Mouse (Mus musculus): ENCODE data around the gene Ston2.

The Ston2 gene

DNA sequence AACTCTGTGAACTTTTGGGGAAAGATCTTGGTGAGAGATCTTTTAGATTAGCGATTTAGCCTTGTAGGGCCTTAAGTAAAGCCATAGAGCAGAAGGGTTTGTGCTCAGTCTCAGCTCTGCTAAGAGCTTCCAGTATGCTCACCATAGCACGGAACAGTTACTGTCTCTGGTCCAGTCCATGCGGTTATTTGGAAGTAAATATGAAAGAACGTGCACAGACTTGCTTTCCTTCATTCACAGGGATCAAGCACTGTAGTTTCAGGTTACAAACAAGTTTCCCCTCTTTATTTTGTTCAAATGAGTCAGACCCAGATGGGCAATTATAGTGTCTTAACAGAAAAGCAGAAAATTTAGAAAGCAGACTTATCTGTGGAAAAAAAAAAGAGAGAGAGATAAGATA, 125.3 kb downstream of the Ston2 start:
- no peak for DNase-seq (ENCODE audit: low spot score)

DNA sequence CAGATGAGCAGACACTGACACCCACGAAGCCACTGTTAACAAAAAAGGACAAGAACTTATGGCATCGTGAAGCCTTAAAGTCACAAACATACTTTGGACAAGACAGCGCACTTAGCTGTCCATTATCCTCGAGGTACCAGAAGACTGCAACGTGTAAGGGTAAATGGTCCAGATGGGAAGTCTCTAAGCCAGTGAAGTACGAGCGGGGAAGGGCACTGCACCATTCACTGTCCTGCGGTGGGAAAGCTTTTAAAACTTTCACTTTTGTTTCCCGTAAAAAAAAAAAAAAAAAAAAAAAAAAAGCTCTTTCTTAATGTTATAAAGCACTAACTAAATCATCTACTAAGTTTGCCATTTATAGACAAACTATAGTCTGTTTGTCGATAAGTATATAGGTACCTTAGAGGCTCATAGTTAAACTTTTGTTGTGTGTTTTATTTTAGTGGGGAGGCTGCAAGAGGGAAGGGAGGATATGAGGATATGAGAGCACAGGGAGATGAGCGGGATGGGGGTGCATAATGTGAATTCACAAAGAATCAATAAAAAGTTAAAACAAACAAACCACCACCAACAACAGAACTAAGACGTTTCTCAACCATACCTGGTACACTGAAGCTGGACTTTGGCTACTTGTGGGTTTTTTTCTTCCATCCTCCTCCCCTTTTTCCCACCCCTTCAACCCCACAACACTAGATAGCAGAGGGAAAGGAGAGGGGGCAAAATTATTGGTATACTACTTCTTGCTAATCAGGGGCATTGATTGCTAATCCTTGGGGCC, 127.4 kb downstream of the Ston2 start:
- DNase-seq (ENCODE audit: low spot score): no peak

DNA sequence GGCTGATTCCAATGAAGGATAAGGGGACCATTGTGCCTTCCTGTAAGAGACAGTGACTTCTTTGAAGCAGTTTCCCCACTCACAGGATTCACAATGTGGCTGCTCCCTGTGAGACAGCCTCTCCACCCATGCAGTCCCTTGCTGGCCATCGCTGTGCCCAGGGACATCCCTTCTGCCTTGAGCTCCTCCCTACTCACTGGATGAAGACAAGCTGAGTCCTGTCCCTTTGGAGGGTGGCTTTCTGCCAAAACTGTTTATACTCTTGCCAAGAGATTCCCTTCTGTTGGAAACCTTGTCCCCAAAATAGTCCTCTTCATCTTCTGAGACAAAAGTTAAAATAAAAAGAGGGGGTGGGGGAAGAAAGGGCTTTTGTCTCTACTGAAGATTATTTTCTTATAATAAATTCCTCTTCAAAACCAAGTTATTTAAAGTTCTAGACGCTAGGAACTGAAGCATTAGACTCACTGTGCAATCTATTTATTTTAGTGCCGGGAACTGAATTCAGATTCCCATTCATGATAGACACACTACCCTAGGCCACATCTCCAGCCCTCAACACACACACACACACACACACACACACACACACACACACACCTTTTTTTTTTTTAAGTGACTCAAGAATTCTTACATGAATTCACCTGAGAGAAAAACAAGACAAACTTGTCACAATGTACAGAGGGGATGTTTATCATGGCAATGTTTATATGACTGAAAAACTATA, 133.6 kb downstream of the Ston2 start:
- no peak for DNase-seq (ENCODE audit: low spot score)

DNA sequence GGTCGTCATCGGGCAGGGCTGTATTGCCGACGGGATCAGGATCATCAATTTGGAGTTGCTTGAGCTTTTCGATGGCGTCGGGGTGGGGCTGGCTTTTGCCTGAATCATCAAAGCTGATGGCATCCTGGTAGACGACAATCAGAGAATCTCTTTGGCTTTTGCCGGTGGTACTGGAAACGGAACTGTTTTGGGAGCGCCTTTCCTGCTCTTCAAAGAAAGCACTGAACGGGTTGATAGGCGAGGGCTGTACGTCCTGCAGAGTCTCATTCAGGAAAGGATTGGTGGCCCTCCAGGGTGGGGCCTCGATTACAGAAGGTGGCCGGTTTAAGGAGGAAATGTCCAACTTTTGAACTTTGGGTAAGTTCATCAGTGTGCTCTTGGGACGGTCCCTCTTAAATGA, 139.8 kb downstream of the Ston2 start:
- DNase-seq (ENCODE audit: low spot score): no peak

DNA sequence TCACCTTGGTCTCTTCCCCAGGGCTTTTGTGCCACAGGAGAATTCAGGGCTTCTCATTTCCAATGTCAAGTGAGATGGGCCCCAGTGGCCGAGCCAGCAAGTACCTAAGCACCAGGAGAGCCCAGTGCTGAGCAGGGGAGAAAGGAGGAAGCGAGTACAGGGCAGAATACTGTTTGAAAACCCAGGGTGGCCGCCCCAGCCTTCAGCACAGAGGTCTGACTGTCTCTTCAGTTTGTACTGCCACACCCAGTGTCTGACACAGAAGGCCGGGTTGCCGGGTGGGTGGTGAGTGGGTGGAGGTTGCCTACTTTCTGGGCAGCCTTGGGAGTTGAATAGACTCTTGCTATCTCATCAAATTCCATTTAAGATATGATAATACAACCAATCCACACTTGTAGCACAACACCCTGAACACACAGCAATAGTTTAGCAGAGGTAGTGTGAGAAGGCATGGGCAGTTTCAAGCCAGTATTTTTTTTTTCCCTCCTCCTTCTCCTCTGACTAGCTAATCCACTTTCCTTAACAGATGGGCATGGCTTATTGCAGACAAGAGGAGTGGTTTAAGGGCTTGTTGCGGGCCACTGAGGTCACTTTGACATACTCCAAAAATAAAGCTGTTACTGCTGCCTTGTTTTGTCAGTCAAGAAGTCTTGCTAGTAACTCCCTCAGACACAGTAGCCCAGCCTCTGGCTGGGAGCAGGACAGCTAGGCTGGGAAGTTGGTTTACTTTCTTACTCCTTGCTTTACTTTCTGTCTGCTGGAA, 142.6 kb downstream of the Ston2 start:
- DNase-seq (ENCODE audit: low spot score): no peak

DNA sequence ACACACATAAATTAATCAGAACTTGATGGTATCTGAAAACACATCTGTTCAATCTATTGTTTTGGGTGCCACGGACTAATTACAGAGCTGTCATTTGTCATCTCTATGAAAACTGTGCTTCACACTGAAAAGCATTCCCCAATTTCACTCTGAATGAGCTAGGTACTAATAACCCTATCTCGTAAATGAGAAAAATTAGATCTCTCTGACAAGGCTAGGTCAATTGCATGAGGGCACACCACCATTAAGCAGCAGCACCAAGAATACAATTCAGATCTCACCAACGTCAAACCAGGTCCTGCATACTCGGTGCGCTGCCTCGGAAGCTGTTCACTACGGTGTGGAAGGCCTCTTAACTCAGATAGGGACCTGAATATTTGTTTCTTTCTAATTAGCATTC, 145.0 kb downstream of the Ston2 start:
- DNase-seq (ENCODE audit: low spot score): no peak

DNA sequence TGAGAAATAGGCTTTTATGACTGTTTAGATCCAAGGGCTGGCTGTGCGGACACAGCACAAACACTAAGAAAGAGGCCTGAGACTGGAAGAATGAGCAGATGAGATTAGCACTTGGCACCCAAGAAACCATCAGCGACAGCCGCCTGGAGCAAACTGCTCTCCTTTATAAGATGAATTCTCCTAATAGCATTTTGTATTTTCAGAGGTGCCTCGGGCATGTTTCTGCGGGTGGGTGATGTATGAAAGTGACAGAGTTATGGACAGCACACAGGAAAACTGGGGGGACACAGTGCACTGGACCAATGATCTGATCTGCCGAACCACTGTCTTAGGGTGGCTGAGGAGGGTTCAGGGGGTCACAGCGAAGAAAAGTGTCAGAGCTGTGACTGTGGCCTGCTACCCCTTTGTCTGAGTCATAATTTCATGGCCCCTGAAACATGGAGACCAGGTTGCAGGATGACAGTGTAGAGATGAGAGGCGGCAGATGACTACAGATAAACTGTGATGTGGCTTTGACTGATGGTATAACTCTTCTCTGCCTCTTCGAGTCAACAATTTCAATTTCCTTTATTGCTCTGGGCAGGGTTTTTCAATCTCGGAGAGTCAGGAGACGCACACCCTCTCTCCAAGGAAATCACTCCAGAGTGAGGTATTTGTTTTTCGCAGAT, 145.6 kb downstream of the Ston2 start:
- no peak for DNase-seq (ENCODE audit: low spot score)

DNA sequence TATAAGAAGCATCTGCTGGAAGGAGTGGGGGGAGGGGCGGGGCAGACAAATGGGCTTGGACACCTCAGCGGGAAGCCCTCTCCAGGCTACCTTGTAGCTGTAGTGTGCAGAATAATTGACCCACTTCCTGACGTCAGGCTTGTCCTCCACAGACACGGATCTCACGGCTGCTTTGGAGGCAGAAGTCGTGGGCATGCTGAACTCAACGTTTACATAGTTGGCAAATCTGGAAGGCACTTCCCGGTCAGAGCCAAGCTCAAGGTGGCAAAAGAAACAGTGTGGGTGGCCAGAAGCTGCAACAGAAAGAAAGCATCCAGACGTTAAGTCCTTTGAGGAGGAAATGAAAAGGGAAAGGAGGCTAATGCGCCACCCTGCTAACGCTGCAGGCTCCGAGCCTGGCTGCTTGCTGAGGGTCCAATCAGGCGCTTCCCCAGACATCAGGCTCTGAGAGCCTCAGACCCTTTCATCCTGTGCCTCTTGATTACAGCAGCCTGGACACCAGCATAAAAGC, 146.5 kb downstream of the Ston2 start:
- no peak for DNase-seq (ENCODE audit: low spot score)

DNA sequence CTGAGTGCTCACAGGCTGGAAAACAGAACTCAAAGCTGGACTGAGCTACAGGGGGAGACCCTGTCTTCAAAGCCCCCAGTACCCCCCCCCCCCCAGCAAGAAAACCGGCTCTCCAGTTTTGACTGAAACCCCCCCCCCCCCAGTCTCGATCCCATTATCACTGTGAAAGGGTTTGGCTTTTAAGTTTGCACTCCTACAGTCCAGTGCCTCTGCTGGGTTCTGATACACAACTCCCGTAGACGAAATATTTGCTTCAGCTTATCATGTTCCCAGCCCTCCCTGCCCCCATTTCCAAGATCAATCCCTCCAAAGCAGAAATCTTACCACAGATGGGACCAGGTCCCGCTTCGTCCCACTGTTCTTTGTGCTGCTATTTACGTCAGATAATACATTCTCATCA, 147.1 kb downstream of the Ston2 start:
- DNase-seq (ENCODE audit: low spot score): no peak

DNA sequence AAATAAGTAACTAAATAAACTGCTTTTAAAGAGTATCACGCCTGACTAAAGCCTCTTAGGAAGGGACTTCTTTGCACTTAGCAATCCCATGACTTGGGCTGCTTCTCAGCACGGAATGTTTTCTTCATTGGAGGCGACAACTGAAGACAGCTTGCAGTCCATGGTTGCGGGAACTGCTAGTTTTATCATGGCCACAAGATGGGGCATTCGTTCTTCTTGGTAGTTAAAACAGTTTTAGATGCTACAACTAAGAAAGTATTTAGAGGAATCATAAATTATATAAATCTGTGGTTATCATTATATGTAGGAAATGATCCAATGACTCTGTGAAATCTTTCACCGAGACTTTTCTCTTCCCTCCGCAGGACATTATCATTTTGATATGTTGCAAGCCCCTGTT, 147.5 kb downstream of the Ston2 start:
- peak; percentile 32 for DNase-seq (ENCODE audit: low spot score)

DNA sequence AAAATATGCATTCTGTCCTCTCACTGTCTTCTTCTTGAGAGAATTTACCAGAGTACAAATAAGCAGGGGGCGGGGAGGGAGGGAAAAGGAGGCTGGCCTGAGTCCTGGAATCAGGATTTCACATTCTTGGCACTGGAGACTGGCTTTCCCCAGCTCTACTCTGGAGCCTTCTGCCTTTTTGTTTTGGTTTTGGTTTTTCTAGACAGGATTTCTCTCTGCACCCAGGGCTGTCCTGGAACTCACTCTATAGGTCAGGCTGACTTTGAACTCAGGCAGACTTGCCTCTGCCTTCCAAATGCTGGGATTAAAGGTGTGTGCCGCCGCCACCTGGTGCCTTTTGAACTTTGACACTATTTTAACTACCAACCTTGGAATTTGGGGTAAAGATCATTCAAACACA, 149.8 kb downstream of the Ston2 start:
- no peak for DNase-seq (ENCODE audit: low spot score)

DNA sequence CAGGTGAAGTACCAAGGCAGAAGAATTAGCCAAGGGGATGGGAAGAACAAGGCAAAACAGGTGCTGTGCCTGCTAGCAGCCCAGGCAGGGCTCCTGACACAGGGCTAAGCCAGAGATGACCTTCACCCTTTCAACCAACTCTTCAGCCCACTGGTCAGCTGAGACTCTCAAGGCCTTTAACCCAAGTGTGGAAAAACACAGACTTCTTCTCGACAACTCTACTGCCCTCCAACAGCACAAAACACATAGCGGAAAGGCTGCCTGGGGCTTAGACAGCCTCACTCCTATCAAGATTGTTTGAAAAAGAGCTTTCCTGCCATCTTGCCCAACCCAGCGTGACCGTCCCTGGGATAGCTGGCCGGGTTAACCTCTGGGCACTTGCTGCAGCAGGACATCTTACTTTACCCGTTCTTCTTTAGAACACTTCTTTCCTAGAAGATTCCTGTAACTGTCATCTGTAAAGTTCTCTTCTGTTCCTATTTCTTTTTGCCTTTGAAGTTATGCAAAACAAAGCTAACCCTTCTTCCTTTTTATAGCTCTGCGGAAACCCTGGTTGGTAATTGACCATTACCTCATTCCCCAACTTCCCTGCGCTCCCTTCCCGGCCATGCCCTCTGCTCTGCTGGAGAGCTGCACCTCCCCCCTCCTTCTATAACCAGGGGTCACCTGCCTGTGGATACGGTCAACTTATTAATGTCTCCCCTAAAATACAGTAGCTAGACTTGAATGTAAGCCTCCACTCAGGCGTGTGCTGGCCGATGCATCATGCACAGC, 150.9 kb downstream of the Ston2 start:
- no peak for DNase-seq (ENCODE audit: low spot score)

DNA sequence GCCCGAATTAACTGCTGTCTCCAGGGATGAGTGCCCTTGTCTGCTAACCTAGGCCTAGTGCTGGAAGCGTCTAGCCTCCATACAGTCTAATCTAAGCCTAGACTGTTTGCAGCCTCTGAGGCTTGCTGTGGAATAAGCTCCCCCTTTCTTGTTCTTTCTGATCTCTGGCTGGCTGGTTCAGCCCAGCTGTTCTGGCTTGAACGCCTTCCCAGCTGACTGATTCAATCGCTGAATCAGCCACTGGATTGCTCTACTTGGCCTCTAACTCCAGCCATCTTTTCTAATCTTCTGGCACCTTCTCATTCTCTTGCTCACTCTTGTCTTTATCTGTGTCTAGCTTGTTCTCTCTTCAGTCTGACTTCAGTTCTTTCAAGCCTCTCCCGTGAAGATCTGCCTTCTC, 161.7 kb downstream of the Ston2 start:
- DNase-seq (ENCODE audit: low spot score): no peak

DNA sequence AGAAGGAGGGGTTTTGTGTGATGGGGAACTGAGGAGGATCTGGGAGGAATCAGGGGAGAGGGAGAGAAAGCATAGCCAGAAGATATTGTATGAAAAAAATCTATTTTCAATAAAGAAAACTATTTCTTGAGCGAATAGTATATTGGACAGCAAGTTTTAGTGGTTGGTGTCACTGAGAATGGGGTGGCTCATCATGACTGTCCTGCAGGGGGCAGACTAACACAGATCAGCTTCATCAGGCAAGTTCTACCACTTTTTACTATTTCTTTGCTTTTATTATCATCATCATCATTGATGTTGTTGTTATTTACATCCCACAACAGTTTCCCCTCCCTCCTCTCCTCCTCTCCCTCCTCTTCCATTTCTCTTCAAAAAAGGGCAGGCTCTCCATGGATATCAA, 163.2 kb downstream of the Ston2 start:
- DNase-seq (ENCODE audit: low spot score): peak; percentile 27

DNA sequence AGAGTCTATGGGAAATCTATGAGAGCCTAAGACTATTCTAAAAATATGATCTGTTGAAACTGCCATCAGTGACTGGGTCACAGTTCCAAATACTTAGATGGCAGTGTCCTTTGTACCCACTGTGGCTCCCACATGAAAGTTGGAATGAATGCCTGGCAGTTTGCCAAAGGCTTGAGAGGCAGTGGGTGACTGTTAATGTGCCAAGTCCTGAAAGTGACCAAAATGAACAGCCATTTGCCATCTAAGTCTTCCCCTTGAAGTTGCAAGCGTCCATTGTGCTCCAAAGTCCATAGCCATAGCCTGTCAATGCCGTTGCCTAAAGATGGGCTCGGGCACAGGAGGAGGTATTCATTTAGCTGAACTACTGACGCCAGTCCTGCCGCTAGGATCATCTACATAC, 178.8 kb downstream of the Ston2 start:
- DNase-seq (ENCODE audit: low spot score): no peak

DNA sequence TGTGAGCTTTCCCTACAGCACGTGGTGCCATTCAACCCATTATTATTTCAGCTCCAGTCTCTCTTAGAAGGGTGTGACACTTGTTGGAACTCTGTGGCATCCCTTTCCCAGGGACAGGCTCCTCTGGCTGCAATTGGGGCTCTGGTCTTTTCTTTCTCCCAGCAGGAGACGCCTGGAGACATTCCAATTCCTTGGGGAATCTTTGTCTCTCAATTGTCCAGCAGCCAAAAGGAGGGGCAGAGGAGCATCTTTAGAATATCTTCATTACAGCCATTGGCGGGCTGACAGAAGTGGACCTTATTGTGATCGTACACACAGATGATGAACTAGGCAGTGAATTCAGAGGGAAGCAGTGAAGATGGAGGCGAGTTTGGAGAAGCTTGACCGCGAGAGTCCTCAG, 180.5 kb downstream of the Ston2 start:
- DNase-seq (ENCODE audit: low spot score): no peak

DNA sequence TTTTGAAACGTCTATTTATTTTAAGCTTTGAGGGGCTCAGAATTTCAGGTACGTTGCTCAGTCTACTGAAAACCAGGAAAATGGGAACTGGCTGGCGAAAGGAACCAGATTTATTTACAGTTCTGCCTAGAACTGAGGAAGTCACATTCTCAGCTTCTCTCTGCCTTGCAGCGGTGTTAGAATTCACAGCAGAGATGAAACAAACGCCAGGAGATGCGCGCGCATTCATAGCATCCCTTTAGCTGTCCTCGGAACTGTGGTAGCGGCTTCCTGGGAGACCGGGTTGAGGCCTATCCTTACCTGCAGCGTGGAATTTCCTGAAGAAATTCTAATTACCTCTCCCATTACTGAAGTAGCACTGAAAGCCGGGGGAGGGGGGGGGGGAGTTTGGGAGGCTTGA, 181.5 kb downstream of the Ston2 start:
- DNase-seq (ENCODE audit: low spot score): no peak

DNA sequence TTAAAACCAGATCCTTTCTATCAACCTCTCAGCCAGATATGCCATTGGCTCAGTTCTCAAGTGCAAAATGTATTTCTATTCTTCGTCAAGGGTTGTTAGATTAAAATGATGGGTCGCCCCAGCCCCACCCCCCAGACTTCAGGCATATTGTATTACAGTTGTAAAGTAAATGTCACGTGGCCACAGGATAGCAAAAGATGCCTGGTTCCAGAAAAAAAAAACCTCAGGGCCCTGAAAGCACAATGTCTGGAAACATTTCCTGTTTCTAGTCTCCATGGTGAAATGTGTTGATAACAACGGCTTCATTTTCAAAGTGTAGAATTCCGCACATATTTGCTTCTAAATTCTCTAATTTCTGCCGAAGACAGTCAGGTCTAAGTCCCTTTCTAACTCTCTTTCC, 183.6 kb downstream of the Ston2 start:
- no peak for DNase-seq (ENCODE audit: low spot score)

DNA sequence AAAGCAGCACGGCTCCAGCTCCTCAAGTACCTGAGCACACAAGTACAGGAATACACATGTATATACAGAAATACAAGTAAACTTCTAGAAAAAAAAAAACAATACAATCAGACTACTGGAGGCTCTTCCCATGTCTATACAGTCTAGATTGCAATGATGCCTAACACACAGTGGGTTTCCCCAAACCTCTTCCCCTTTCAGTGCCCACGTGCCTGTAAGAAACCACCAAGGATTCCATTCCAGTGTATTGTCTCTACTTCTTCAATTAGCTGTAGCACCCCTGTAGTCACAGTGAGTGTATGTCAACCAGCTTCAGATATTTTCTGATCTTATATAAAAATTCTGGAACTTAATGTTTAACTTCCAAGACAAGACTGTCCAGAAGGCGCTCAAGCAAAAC, 196.1 kb downstream of the Ston2 start:
- DNase-seq (ENCODE audit: low spot score): no peak

DNA sequence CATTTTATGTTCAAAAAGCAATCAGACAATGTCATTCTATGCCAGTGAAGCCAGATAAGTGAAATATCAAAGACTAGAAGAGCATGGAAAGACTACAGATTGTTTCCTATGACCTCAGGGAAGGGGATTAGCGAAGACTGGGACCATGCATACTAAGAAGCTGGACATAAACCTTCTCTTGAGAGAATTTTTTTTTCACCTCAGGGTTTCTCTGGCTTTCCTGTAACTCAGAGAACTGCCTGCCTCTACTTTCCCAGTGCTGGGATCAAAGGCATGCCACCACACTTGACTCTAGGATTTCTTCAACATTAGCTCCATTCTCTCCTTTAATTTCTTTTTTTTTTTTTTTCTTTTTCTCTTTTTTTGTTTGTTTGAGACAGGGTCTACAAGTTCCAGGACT, 197.0 kb downstream of the Ston2 start:
- DNase-seq (ENCODE audit: low spot score): no peak

DNA sequence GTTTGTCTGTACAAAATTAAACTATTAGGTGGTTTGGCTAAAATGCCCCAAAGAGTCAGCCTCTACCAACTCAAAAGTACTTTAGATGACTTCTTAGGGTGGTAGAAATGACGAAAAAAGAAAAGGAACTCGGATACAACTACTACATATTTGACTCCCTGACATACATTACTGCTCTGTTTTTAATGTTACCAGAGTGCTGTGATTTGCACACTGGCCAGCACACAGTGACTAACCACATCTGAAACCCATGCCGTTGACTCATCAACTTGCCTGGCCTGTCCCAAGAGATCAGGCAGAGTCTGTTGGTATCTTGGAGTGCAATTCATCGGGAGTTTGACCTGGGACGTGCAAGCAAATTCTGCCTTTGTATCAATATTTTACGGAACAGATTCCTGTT, 197.5 kb downstream of the Ston2 start:
- no peak for DNase-seq (ENCODE audit: low spot score)
